Mouse (Mus musculus): ENCODE measurements at regions not wholly inside any gene's neighbourhood (a gene's known extent, or its start where the extent isn't known, plus 50 kb on each side); places are given as distances from the start of the nearest gene placed in this dataset.
A peak's percentile ranks its signal among the peaks of the same experiment; 100 is the strongest.

- peak in 1 of 2 experiments; percentile 42 for DNase-seq (ENCODE audit: low spot score in 2 of 2)
Observed at GRCm38 (mm10) chr10:81996742-81997536, 51.0 kb upstream of the Zfp873 start.

All from urinary bladder, postnatal 4 days (tissue).